ENCODE assay signal across 15 mouse cellular contexts in genomic region chr1:189219051-189219450, GRCm38 (mm10).
DNase-seq lines count a peak whose midpoint lies in the region; ATAC-seq and TF ChIP-seq lines count a peak whose summit lies in the region.
"Had no signal": no experiment of that assay in that cellular context is flagged by ENCODE, and none has a peak within 500 bp of the region (broad histone marks: within the 10 kb centered on the region; RNA-seq: fewer than 3 reads in every experiment).

No protein-coding gene starts in this region.

- TF ChIP-seq CTCF in left cerebral cortex, adult 2 months (IDR thresholded peaks at IDR 0.05) = no peak

- intact Hi-C loops in left cerebral cortex, adult 2 months (cut with DNase I) = no loop called here

- peaks cover 26% of the 10 kb centered on the region for H3K4me1 ChIP-seq in forebrain, embryonic 15.5 days
- peaks cover 5% of the 10 kb centered on the region for H3K4me1 ChIP-seq in forebrain, embryonic 13.5 days
- H3K4me1 ChIP-seq in midbrain, embryonic 14.5 days (ENCODE audit: control insufficient read depth, insufficient read depth, low read length) = no peaks in the 10 kb centered on the region
- 0 out of 2 replicates have a peak, but pooled peaks cover 3% of the 10 kb centered on the region for H3K4me1 ChIP-seq in midbrain, embryonic 13.5 days (replicated peaks)
- H3K4me1 ChIP-seq: embryonic facial prominence, embryonic 15.5 days had no signal

- 0 out of 2 replicates have a peak overlapping the region, but pooled peaks have one; percentile 17 for H3K27ac ChIP-seq in forebrain, embryonic 15.5 days (replicated peaks)
- no peak overlapping the region for H3K27ac ChIP-seq in forebrain, embryonic 13.5 days
- H3K27ac ChIP-seq in left cerebral cortex, adult 2 months = peak overlapping the region; percentile 70; the same call in 1 of the 2 replicates
- H3K27ac ChIP-seq in midbrain, embryonic 14.5 days (replicated peaks; ENCODE audit: low read depth, low read length) = no peak overlapping the region
- no peak overlapping the region for H3K27ac ChIP-seq in midbrain, embryonic 13.5 days
- H3K27ac ChIP-seq: embryonic facial prominence, embryonic 15.5 days; heart, embryonic 10.5 days had no signal

- H3K36me3 ChIP-seq in forebrain, embryonic 15.5 days = no peaks in the 10 kb centered on the region
- no peaks in the 10 kb centered on the region for H3K36me3 ChIP-seq in forebrain, embryonic 13.5 days (ENCODE audit: poor library complexity, severe bottlenecking)
- H3K36me3 ChIP-seq in midbrain, embryonic 14.5 days (ENCODE audit: control insufficient read depth, insufficient read depth, low read length) = no peaks in the 10 kb centered on the region
- H3K36me3 ChIP-seq in midbrain, embryonic 13.5 days = no peaks in the 10 kb centered on the region
- H3K36me3 ChIP-seq: embryonic facial prominence, embryonic 15.5 days; heart, embryonic 10.5 days had no signal

- no peaks in the 10 kb centered on the region for H3K9me3 ChIP-seq in forebrain, embryonic 15.5 days
- no peaks in the 10 kb centered on the region for H3K9me3 ChIP-seq in forebrain, embryonic 13.5 days (replicated peaks)
- H3K9me3 ChIP-seq in midbrain, embryonic 14.5 days (ENCODE audit: control insufficient read depth, low read length) = no peaks in the 10 kb centered on the region
- no peaks in the 10 kb centered on the region for H3K9me3 ChIP-seq in midbrain, embryonic 13.5 days
- H3K9me3 ChIP-seq: embryonic facial prominence, embryonic 15.5 days; heart, embryonic 10.5 days had no signal

- no peak overlapping the region for H3K4me2 ChIP-seq in forebrain, embryonic 15.5 days (replicated peaks)
- H3K4me2 ChIP-seq in forebrain, embryonic 13.5 days = no peak overlapping the region
- H3K4me2 ChIP-seq in midbrain, embryonic 14.5 days (ENCODE audit: low read length) = no peak overlapping the region
- no peak overlapping the region for H3K4me2 ChIP-seq in midbrain, embryonic 13.5 days (replicated peaks)
- H3K4me2 ChIP-seq: embryonic facial prominence, embryonic 15.5 days; liver, embryonic 11.5 days had no signal

- DNase-seq in left cerebral cortex, adult 2 months (ENCODE audit: extremely low spot score in 1 of 2, low spot score in 2 of 2) = no peak
- DNase-seq in left cerebral cortex, adult 8-10 months (ENCODE audit: low spot score in 2 of 2) = no peak
- peak; percentile 15 for DNase-seq in midbrain, embryonic 14.5 days
- DNase-seq: adrenal gland, adult 2 months; gastrocnemius, postnatal 10 days; kidney, adult 9 months; kidney, postnatal 4 days had no signal

- no peak overlapping the region for H3K9ac ChIP-seq in forebrain, embryonic 15.5 days (replicated peaks)
- H3K9ac ChIP-seq in forebrain, embryonic 13.5 days = no peak overlapping the region
- H3K9ac ChIP-seq in midbrain, embryonic 14.5 days (replicated peaks; ENCODE audit: low read length) = no peak overlapping the region
- no peak overlapping the region for H3K9ac ChIP-seq in midbrain, embryonic 13.5 days (replicated peaks)
- H3K9ac ChIP-seq: embryonic facial prominence, embryonic 15.5 days had no signal

- no peak overlapping the region for H3K4me3 ChIP-seq in forebrain, embryonic 15.5 days
- no peak overlapping the region for H3K4me3 ChIP-seq in forebrain, embryonic 13.5 days
- no peak overlapping the region for H3K4me3 ChIP-seq in left cerebral cortex, adult 2 months
- no peak overlapping the region for H3K4me3 ChIP-seq in midbrain, embryonic 14.5 days (replicated peaks; ENCODE audit: low read depth, low read length)
- no peak overlapping the region for H3K4me3 ChIP-seq in midbrain, embryonic 13.5 days (replicated peaks)
- H3K4me3 ChIP-seq: embryonic facial prominence, embryonic 15.5 days; heart, embryonic 10.5 days had no signal

- no peaks in the 10 kb centered on the region for H3K27me3 ChIP-seq in forebrain, embryonic 15.5 days
- no peaks in the 10 kb centered on the region for H3K27me3 ChIP-seq in forebrain, embryonic 13.5 days
- no peaks in the 10 kb centered on the region for H3K27me3 ChIP-seq in midbrain, embryonic 14.5 days (ENCODE audit: control insufficient read depth, insufficient read depth, low read length)
- H3K27me3 ChIP-seq in midbrain, embryonic 13.5 days = no peaks in the 10 kb centered on the region
- H3K27me3 ChIP-seq: embryonic facial prominence, embryonic 15.5 days had no signal

- ATAC-seq in forebrain, embryonic 15.5 days (replicated peaks) = no peak
- ATAC-seq in forebrain, embryonic 13.5 days = no peak
- ATAC-seq in midbrain, embryonic 14.5 days (ENCODE audit: low FRiP score, low TSS enrichment) = no peak
- ATAC-seq in midbrain, embryonic 13.5 days = no peak
- ATAC-seq in megakaryocyte, adult 5-6 weeks (ENCODE audit: poor library complexity, severe bottlenecking) = no peak
- ATAC-seq: inflammation-experienced regulatory T-cells, adult 6 months had no signal

- 50% methylated on average over 10 of the region's 10 CpGs for WGBS in forebrain, embryonic 15.5 days
- 65% methylated on average over 10 of the region's 10 CpGs for WGBS in forebrain, embryonic 13.5 days
- WGBS in midbrain, embryonic 14.5 days = 79% methylated on average over 10 of the region's 10 CpGs
- WGBS in midbrain, embryonic 13.5 days = 79% methylated on average over 10 of the region's 10 CpGs

Comparison
In these comparisons a context has a peak if more than half of its experiments do, and no peak if none do; other contexts are left out.
1. H3K27ac ChIP-seq: peak in forebrain, embryonic 15.5 days (single experiment) and left cerebral cortex, adult 2 months (single experiment); none in forebrain, embryonic 13.5 days (single experiment), midbrain, embryonic 14.5 days (single experiment) and midbrain, embryonic 13.5 days (single experiment).